Mouse (Mus musculus): ENCODE results near the gene Ksr1.

GRCm38 (mm10) chr11:79099032-79099431 lies 47.2 kb downstream of the Ksr1 start:
- TF ChIP-seq EP300 (IDR thresholded peaks at IDR 0.05; ENCODE audit: low read depth) (no peak), CTCF (IDR thresholded peaks at IDR 0.05; ENCODE audit: low read depth) (no peak)

All from liver, postnatal 0 days (tissue).